Mouse (Mus musculus) forebrain, embryonic 12.5 days (tissue): ENCODE results near the gene Akr1e1. TPM values are rescaled to one million over a fixed set of nuclear protein-coding genes. Genes with fewer than 3 reads are reported as not detected.
"Not testable (repeated sequence)": the region's sequence is repeated elsewhere in the genome, so short reads cannot be mapped to it uniquely, and the experiment has no call there.

Experiments used
- ATAC-seq: fragments of 200-750 bp; cut with Nextera tagmentation; 2 replicates; pipeline ENCODE4 v1.8.0; 2017; ENCODE audit warnings: moderate TSS enrichment; ENCODE audit not compliant: low FRiP score
- H3K27ac ChIP-seq: fragments of 300-500 bp; sonication (generic); 2 replicates; pipeline ENCODE4 v1.5.1; 2016; ENCODE audit warnings: mild to moderate bottlenecking
- H3K27me3 ChIP-seq: fragments of 300-500 bp; sonication (generic); 2 replicates; pipeline ENCODE4 v1.6.1; 2016; ENCODE audit warnings: mild to moderate bottlenecking
- H3K36me3 ChIP-seq: fragments of 300-500 bp; sonication (generic); replicated peaks from 2 replicates; pipeline ENCODE4 v1.6.1; 2016; ENCODE audit warnings: mild to moderate bottlenecking
- H3K4me1 ChIP-seq: fragments of 300-500 bp; sonication (generic); 2 replicates; pipeline ENCODE4 v1.6.1; 2016
- H3K4me2 ChIP-seq: fragments of 300-500 bp; sonication (generic); 2 replicates; pipeline ENCODE4 v1.6.1; 2016; ENCODE audit warnings: mild to moderate bottlenecking, moderate library complexity
- H3K4me3 ChIP-seq: fragments of 300-500 bp; sonication (generic); replicated peaks from 2 replicates; pipeline ENCODE4 v1.5.1; 2016; ENCODE audit warnings: mild to moderate bottlenecking
- H3K9ac ChIP-seq: fragments of 300-500 bp; sonication (generic); 2 replicates; pipeline ENCODE4 v1.6.1; 2016; ENCODE audit warnings: mild to moderate bottlenecking
- H3K9me3 ChIP-seq: fragments of 300-500 bp; sonication (generic); 2 replicates; pipeline ENCODE4 v1.6.1; 2016
- WGBS: fragments of 180-500 bp; shearing (Covaris S2); methylation state at CpG from one replicate; pipeline ENCODE4 v1.1.7; 2016; 5-methylcytosine and 5-hydroxymethylcytosine counted together
- polyA plus RNA-seq: library from polyadenylated mRNA; unstranded; fragments of >200 nt; fragmentation: Nextera tagmentation; extraction: Ambion mirVana; gene quantifications from 2 replicates; pipeline ENCODE4 v1.2.1, GENCODE M21; 2016

The Akr1e1 gene
- polyA plus RNA-seq, result 49.5 and 51.8 TPM in 2 replicates

- peak; percentile 100 for ATAC-seq
- H3K4me2 ChIP-seq, result peak within 1 kb of the TSS; percentile 62
- H3K36me3 ChIP-seq, result no peaks in the 10 kb centered on the region
- no peaks in the 10 kb centered on the region for H3K4me1 ChIP-seq
- peak within 1 kb of the TSS; percentile 54 for H3K4me3 ChIP-seq
- H3K9ac ChIP-seq, result peak within 1 kb of the TSS; percentile 61
- H3K27me3 ChIP-seq, result no peaks in the 10 kb centered on the region
- WGBS, result 7% methylated on average over 10 of the region's 10 CpGs
- H3K9me3 ChIP-seq, result no peaks in the 10 kb centered on the region
- H3K27ac ChIP-seq, result peak within 1 kb of the TSS; percentile 44; the same call in 1 of the 2 replicates
Measured at GRCm38 (mm10) chr13:4608961-4609409, at the start of gene Akr1e1. Gene Akr1e1, minus strand, starts transcription at chr13:4609174.

DNA sequence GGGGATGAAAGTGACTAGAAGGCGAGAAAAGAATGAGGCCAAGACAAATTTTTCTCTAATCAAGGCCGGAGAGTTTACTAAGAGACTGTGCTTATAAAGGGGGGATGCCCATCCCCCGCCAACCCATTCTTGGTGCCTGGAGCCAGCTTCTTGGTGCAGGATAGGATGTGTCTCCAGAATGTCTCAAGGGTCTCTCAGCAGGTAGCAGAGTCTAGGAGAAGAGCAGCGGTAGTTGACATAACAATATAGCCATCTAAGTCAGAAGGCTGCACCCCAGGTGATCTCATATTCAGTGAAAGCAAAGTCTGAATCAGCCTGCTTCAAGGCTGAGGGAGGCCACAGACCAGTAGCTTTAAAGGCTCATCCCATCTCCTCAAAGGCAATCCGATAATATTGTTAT, 49.4 kb upstream of the Akr1e1 start:
- no peaks in the 10 kb centered on the region for H3K4me1 ChIP-seq
- no peaks in the 10 kb centered on the region for H3K9me3 ChIP-seq
- no peak for ATAC-seq
- H3K36me3 ChIP-seq, result no peaks in the 10 kb centered on the region
- H3K4me3 ChIP-seq, result no peak overlapping the region
- H3K9ac ChIP-seq, result no peak overlapping the region
- H3K27me3 ChIP-seq, result no peaks in the 10 kb centered on the region
- WGBS, result 85% methylated on average over 5 of the region's 5 CpGs
- H3K4me2 ChIP-seq, result no peak overlapping the region
- H3K27ac ChIP-seq, result no peak overlapping the region

- no peaks in the 10 kb centered on the region for H3K27me3 ChIP-seq
- no peak overlapping the region for H3K9ac ChIP-seq
- H3K9me3 ChIP-seq, result no peaks in the 10 kb centered on the region
- H3K36me3 ChIP-seq, result no peaks in the 10 kb centered on the region
- H3K4me1 ChIP-seq, result no peaks in the 10 kb centered on the region
- no peak for ATAC-seq
- no peak overlapping the region for H3K4me2 ChIP-seq
- H3K27ac ChIP-seq, result no peak overlapping the region
- 85% methylated on average over 16 of the region's 16 CpGs for WGBS
- H3K4me3 ChIP-seq, result no peak overlapping the region
Measured at GRCm38 (mm10) chr13:4656277-4657146, 47.5 kb upstream of the Akr1e1 start.

DNA sequence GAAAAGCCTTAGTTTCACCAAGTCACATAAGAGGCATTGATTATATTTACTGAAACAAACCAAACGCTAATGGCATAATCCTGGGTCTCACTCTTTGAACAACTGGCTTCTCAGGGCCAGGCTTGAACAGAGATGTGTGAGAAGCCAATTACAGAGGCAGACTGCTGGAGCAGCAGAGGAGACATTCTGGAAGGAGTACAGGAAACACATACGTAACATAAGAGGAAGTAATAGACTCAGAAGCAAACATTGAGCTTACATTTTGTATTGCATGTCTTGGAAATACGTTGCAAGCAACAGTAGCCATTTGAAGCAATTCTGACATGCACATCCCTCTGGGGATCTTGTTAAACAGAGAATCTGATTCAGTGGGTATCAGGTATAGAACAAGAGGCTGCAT, 41.2 kb upstream of the Akr1e1 start:
- WGBS, result 77% methylated on average over 3 of the region's 3 CpGs
- H3K27ac ChIP-seq, result no peak overlapping the region

DNA sequence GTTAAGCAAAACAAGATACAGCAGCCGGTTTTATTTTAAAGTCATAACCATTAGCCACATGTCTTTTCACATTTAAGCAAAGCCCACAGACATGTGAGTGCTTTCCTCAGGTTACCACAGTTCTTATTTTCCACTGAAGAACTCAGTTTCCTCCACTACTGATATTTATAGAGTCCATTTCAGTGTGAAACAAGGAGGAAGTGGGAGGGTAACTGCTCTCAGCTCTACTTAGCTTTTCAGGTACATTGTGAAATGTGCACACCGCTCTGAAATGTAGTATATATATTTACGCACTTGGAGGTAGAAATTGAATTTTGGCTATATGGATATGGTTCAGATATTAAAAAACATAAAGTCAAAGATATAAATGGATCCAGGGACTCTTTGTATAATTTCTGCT, 36.3 kb upstream of the Akr1e1 start:
- Histone ChIP-seq H3K27me3 (no peaks in the 10 kb centered on the region), H3K4me3 (no peak overlapping the region), H3K9ac (no peak overlapping the region), H3K9me3 (no peaks in the 10 kb centered on the region), H3K27ac (no peak overlapping the region), H3K36me3 (no peaks in the 10 kb centered on the region), H3K4me1 (no peaks in the 10 kb centered on the region), H3K4me2 (no peak overlapping the region)
- 97% methylated on average over 3 of the region's 3 CpGs for WGBS
- ATAC-seq, result no peak

More for the DNA sequence above, 41.2 kb upstream of the Akr1e1 start:
- no peak for ATAC-seq
- no peaks in the 10 kb centered on the region for H3K4me1 ChIP-seq
- no peak overlapping the region for H3K9ac ChIP-seq
- no peaks in the 10 kb centered on the region for H3K27me3 ChIP-seq
- H3K4me2 ChIP-seq, result no peak overlapping the region
- no peaks in the 10 kb centered on the region for H3K9me3 ChIP-seq
- no peaks in the 10 kb centered on the region for H3K36me3 ChIP-seq
- H3K4me3 ChIP-seq, result no peak overlapping the region

- Histone ChIP-seq H3K4me3 (no peak overlapping the region), H3K36me3 (no peaks in the 10 kb centered on the region), H3K27ac (no peak overlapping the region), H3K9ac (no peak overlapping the region), H3K4me2 (no peak overlapping the region), H3K9me3 (no peaks in the 10 kb centered on the region), H3K4me1 (no peaks in the 10 kb centered on the region), H3K27me3 (no peaks in the 10 kb centered on the region)
- no peak for ATAC-seq
Measured at GRCm38 (mm10) chr13:4610902-4611301, 1.9 kb upstream of the Akr1e1 start.

GRCm38 (mm10) chr13:4608530-4608929, 444 bp downstream of the Akr1e1 start:
- Histone ChIP-seq H3K36me3 (no peaks in the 10 kb centered on the region), H3K9me3 (no peaks in the 10 kb centered on the region), H3K4me2 (peak overlapping the region; percentile 62), H3K27ac (peak overlapping the region; percentile 44; the same call in 1 of the 2 replicates), H3K4me1 (no peaks in the 10 kb centered on the region), H3K27me3 (no peaks in the 10 kb centered on the region), H3K9ac (peak overlapping the region; percentile 61), H3K4me3 (peak overlapping the region; percentile 54)
- ATAC-seq, result peak; percentile 28
- WGBS, result 22% methylated on average over 9 of the region's 9 CpGs

GRCm38 (mm10) chr13:4606821-4607220, 2.2 kb downstream of the Akr1e1 start:
- Histone ChIP-seq H3K36me3 (no peaks in the 10 kb centered on the region), H3K9ac (no peak overlapping the region), H3K27me3 (no peaks in the 10 kb centered on the region), H3K4me1 (no peaks in the 10 kb centered on the region), H3K27ac (no peak overlapping the region), H3K9me3 (no peaks in the 10 kb centered on the region), H3K4me3 (no peak overlapping the region), H3K4me2 (no peak overlapping the region)
- no peak for ATAC-seq
- WGBS, result 93% methylated on average over 4 of the region's 4 CpGs

- H3K4me2 ChIP-seq, H3K27me3 ChIP-seq, H3K4me3 ChIP-seq, H3K27ac ChIP-seq, H3K9ac ChIP-seq, H3K4me1 ChIP-seq, ATAC-seq, H3K9me3 ChIP-seq: not testable (repeated sequence)
- H3K36me3 ChIP-seq, result peaks cover 27% of the 10 kb centered on the region
- 78% methylated on average over 3 of the region's 3 CpGs for WGBS
Measured at GRCm38 (mm10) chr13:4603431-4603830, 5.5 kb downstream of the Akr1e1 start.

DNA sequence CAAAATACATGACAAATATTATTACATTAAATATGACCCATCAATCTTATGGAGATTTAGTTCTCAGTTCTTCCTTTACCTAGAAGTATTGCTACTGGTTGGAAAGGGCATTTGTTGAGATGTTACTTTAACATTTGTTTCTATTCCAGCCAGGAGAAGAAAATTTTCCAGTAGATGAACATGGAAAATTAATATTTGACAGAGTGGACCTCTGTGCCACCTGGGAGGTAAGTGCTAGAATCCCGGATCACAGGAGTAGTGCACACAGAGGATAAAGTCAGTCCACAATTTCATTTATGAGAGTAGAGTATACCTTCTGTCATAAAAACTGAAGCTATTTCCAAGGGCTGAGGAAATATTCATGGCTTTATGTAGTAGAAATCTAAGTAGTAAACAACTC, 32.1 kb downstream of the Akr1e1 start:
- no peaks in the 10 kb centered on the region for H3K9me3 ChIP-seq
- H3K4me1 ChIP-seq, result no peaks in the 10 kb centered on the region
- H3K4me3 ChIP-seq, result no peak overlapping the region
- no peaks in the 10 kb centered on the region for H3K27me3 ChIP-seq
- 79% methylated on average over 1 of the region's 1 CpGs for WGBS
- no peak overlapping the region for H3K4me2 ChIP-seq
- no peak overlapping the region for H3K27ac ChIP-seq
- no peak for ATAC-seq
- no peaks in the 10 kb centered on the region for H3K36me3 ChIP-seq
- H3K9ac ChIP-seq, result no peak overlapping the region

- no peak within 1 kb of the TSS for H3K4me3 ChIP-seq
- no peak within 1 kb of the TSS for H3K4me2 ChIP-seq
- no peaks in the 10 kb centered on the region for H3K27me3 ChIP-seq
- ATAC-seq, result no peak
- H3K36me3 ChIP-seq, result no peaks in the 10 kb centered on the region
- H3K9me3 ChIP-seq, result no peaks in the 10 kb centered on the region
- H3K4me1 ChIP-seq, result no peaks in the 10 kb centered on the region
- 85% methylated on average over 1 of the region's 1 CpGs for WGBS
- H3K27ac ChIP-seq, result no peak within 1 kb of the TSS
- H3K9ac ChIP-seq, result no peak within 1 kb of the TSS
Measured at GRCm38 (mm10) chr13:4573871-4574270, 35.1 kb downstream of the Akr1e1 start, which contains the start of gene Akr1c21. Gene Akr1c21, plus strand, starts transcription at chr13:4574075.

- H3K27ac ChIP-seq, result no peak overlapping the region
- no peaks in the 10 kb centered on the region for H3K4me1 ChIP-seq
- no peak overlapping the region for H3K4me2 ChIP-seq
- no peaks in the 10 kb centered on the region for H3K27me3 ChIP-seq
- no peak for ATAC-seq
- no peaks in the 10 kb centered on the region for H3K9me3 ChIP-seq
- 82% methylated on average over 2 of the region's 2 CpGs for WGBS
- no peaks in the 10 kb centered on the region for H3K36me3 ChIP-seq
- H3K4me3 ChIP-seq, result no peak overlapping the region
- no peak overlapping the region for H3K9ac ChIP-seq
Measured at GRCm38 (mm10) chr13:4565996-4566395, 43.0 kb downstream of the Akr1e1 start.

- H3K4me1 ChIP-seq, result no peaks in the 10 kb centered on the region
- no peaks in the 10 kb centered on the region for H3K36me3 ChIP-seq
Measured at GRCm38 (mm10) chr13:4560500-4560899, 48.5 kb downstream of the Akr1e1 start.

More at GRCm38 (mm10) chr13:4560500-4560899, 48.5 kb downstream of the Akr1e1 start:
- Histone ChIP-seq H3K27ac (no peak overlapping the region), H3K9ac (no peak overlapping the region), H3K9me3 (no peaks in the 10 kb centered on the region), H3K27me3 (no peaks in the 10 kb centered on the region), H3K4me2 (no peak overlapping the region), H3K4me3 (no peak overlapping the region)
- no peak for ATAC-seq
